Mouse (Mus musculus): ENCODE results near the gene Ncapg. TPM values are rescaled to one million over a fixed set of nuclear protein-coding genes. Genes with fewer than 3 reads are reported as not detected.

Gene Ncapg
- 6.5 and 13.3 TPM in 2 replicates for polyA plus RNA-seq (2014; fragmentation: Nextera tagmentation; extraction: Ambion mirVana)

GRCm38 (mm10) chr5:45669598-45670279 is at the start of gene Ncapg:
Gene Ncapg (plus strand): TSS chr5:45669919.
- H3K4me1 ChIP-seq (ENCODE audit: control insufficient read depth, insufficient read depth, low read length), result 0 out of 2 replicates have a peak, but pooled peaks cover 5% of the 10 kb centered on the region

DNA sequence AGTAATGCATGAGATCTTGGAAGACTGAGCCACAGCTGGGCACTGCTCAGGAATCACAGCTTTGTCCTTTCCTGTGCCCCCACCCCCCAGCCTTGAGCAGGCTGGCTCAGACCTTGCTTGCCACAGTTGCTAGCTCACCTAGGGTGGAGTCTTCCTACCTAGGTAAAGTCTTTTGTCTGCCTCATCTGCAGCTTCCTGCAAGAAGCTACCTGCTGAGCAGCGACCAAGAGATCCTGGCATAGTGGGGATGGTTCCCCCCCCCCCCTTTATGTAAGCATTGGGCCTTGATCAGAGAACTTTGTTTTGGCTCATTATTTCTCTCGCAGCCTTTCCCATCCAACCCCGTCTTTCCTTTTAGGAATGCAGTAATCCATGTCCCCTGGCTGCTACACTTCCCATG is 48.2 kb upstream of the Ncapg start:
- no peaks in the 10 kb centered on the region for H3K27me3 ChIP-seq (ENCODE audit: control insufficient read depth, insufficient read depth, low read length)
- H3K4me1 ChIP-seq (ENCODE audit: control insufficient read depth, insufficient read depth, low read length), result no peaks in the 10 kb centered on the region
- H3K4me2 ChIP-seq (ENCODE audit: low read length), result no peak overlapping the region
- no peak overlapping the region for H3K4me3 ChIP-seq (replicated peaks; ENCODE audit: low read depth, low read length)
- peaks cover 6% of the 10 kb centered on the region for H3K9me3 ChIP-seq (ENCODE audit: control insufficient read depth, low read length)
- H3K27ac ChIP-seq (replicated peaks; ENCODE audit: low read depth, low read length), result no peak overlapping the region
- no peaks in the 10 kb centered on the region for H3K36me3 ChIP-seq (ENCODE audit: control insufficient read depth, insufficient read depth, low read length)
- ATAC-seq (ENCODE audit: low FRiP score, low TSS enrichment) (no peak), DNase-seq (no peak)
- 43% methylated on average over 3 of the region's 3 CpGs for WGBS
- H3K9ac ChIP-seq (replicated peaks; ENCODE audit: low read length), result no peak overlapping the region

More at GRCm38 (mm10) chr5:45669598-45670279, at the start of gene Ncapg:
- under 1% methylated on average over 66 of the region's 66 CpGs for WGBS
- peak within 1 kb of the TSS; percentile 98 for H3K4me2 ChIP-seq (ENCODE audit: low read length)
- peak within 1 kb of the TSS; percentile 75 for H3K4me3 ChIP-seq (replicated peaks; ENCODE audit: low read depth, low read length)
- H3K36me3 ChIP-seq (ENCODE audit: control insufficient read depth, insufficient read depth, low read length), result no peaks in the 10 kb centered on the region
- DNase-seq, result peak; percentile 99
- H3K27ac ChIP-seq (replicated peaks; ENCODE audit: low read depth, low read length), result peak within 1 kb of the TSS; percentile 77
- no peaks in the 10 kb centered on the region for H3K9me3 ChIP-seq (ENCODE audit: control insufficient read depth, low read length)
- no peaks in the 10 kb centered on the region for H3K27me3 ChIP-seq (ENCODE audit: control insufficient read depth, insufficient read depth, low read length)
- peak within 1 kb of the TSS; percentile 71 for H3K9ac ChIP-seq (replicated peaks; ENCODE audit: low read length)
- ATAC-seq (ENCODE audit: low FRiP score, low TSS enrichment), result peak; percentile 100

DNA sequence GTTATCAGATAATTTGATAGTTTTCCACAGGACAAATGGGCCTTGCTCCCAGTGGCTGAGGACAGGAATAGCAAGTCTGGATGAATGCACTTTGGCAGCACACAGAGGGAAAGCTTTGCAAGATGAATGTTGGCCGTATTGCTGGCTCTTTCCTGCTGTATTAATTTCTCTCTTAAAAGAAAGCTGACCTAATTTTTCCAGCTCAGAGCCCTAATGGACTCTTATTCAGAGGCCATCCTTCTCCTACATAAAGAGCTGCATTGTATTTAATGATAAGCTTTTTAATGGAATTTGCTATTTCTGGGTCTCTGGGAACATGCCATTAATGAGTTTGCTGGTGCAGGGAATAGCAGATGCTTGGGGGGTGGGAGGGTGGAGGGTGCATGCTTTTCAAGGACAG is 41.9 kb upstream of the Ncapg start:
- Histone ChIP-seq H3K4me1 (ENCODE audit: control insufficient read depth, insufficient read depth, low read length) (no peaks in the 10 kb centered on the region), H3K27me3 (ENCODE audit: control insufficient read depth, insufficient read depth, low read length) (no peaks in the 10 kb centered on the region), H3K36me3 (ENCODE audit: control insufficient read depth, insufficient read depth, low read length) (no peaks in the 10 kb centered on the region), H3K9ac (replicated peaks; ENCODE audit: low read length) (no peak overlapping the region), H3K27ac (replicated peaks; ENCODE audit: low read depth, low read length) (no peak overlapping the region), H3K9me3 (ENCODE audit: control insufficient read depth, low read length) (peaks cover 6% of the 10 kb centered on the region), H3K4me3 (replicated peaks; ENCODE audit: low read depth, low read length) (no peak overlapping the region), H3K4me2 (ENCODE audit: low read length) (no peak overlapping the region)
- DNase-seq (peak; percentile 0), ATAC-seq (ENCODE audit: low FRiP score, low TSS enrichment) (no peak)
- WGBS, result 55% methylated on average over 1 of the region's 1 CpGs

DNA sequence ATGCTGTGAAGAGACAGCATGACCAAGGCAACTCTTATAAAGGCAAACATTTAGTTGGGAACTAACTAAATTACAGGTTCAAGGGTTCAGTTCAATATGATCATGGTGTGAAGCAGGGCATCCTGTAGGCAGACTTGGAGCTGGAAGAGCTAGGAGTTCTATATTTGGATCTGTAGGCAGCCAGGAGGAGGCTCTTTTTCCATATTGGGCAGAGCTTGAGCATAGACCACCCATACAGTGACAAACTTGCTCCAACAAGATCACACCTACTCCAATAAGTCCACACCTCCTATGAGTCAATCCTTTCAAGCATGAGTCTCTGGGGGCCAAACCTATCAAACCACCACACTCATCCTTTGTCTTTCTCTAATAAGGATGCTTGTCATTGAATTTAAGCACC is 40.2 kb upstream of the Ncapg start:
- H3K36me3 ChIP-seq (ENCODE audit: control insufficient read depth, insufficient read depth, low read length), result no peaks in the 10 kb centered on the region
- H3K4me3 ChIP-seq (replicated peaks; ENCODE audit: low read depth, low read length), result no peak overlapping the region
- no peak overlapping the region for H3K4me2 ChIP-seq (ENCODE audit: low read length)
- no peak overlapping the region for H3K27ac ChIP-seq (replicated peaks; ENCODE audit: low read depth, low read length)
- no peaks in the 10 kb centered on the region for H3K4me1 ChIP-seq (ENCODE audit: control insufficient read depth, insufficient read depth, low read length)
- peaks cover 6% of the 10 kb centered on the region for H3K9me3 ChIP-seq (ENCODE audit: control insufficient read depth, low read length)
- ATAC-seq (ENCODE audit: low FRiP score, low TSS enrichment) (no peak), DNase-seq (no peak)
- H3K9ac ChIP-seq (replicated peaks; ENCODE audit: low read length), result no peak overlapping the region
- H3K27me3 ChIP-seq (ENCODE audit: control insufficient read depth, insufficient read depth, low read length), result no peaks in the 10 kb centered on the region

DNA sequence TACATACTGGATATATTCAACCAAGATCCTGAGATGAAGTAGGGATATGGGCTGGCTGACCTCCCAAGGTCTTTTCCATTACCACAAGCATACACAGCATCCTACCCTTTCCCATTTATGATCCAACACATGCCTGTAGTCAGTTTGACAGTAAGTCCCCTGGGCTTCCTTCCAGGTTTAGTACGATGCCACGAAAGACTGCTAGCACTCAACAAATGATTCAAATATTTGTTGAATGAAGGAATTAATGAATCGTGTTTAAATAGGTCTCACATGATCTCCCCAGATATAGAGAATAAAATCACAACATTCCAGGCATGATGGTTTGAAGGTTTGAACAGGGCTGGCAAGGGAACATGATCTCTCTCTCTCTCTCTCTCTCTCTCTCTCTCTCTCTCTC is 31.3 kb upstream of the Ncapg start:
- DNase-seq, result peak; percentile 15

GRCm38 (mm10) chr5:45638806-45639714 is 30.7 kb upstream of the Ncapg start, which contains the start of gene Fam184b:
Gene Fam184b (minus strand): TSS chr5:45639614.
- H3K4me3 ChIP-seq (replicated peaks; ENCODE audit: low read depth, low read length), result peak within 1 kb of the TSS; percentile 58
- no peaks in the 10 kb centered on the region for H3K9me3 ChIP-seq (ENCODE audit: control insufficient read depth, low read length)
- under 1% methylated on average over 48 of the region's 48 CpGs for WGBS
- peaks cover 6% of the 10 kb centered on the region; the same call in 1 of the 2 replicates for H3K4me1 ChIP-seq (ENCODE audit: control insufficient read depth, insufficient read depth, low read length)
- DNase-seq, result peak; percentile 90
- H3K36me3 ChIP-seq (ENCODE audit: control insufficient read depth, insufficient read depth, low read length), result no peaks in the 10 kb centered on the region
- peak; percentile 95 for ATAC-seq (ENCODE audit: low FRiP score, low TSS enrichment)
- peak within 1 kb of the TSS; percentile 46 for H3K27ac ChIP-seq (replicated peaks; ENCODE audit: low read depth, low read length)
- peak within 1 kb of the TSS; percentile 67 for H3K9ac ChIP-seq (replicated peaks; ENCODE audit: low read length)
- H3K27me3 ChIP-seq (ENCODE audit: control insufficient read depth, insufficient read depth, low read length), result no peaks in the 10 kb centered on the region
- peak within 1 kb of the TSS; percentile 87 for H3K4me2 ChIP-seq (ENCODE audit: low read length)

More for the DNA sequence above, 31.3 kb upstream of the Ncapg start:
- Histone ChIP-seq H3K4me2 (ENCODE audit: low read length) (peak overlapping the region; percentile 87), H3K27ac (replicated peaks; ENCODE audit: low read depth, low read length) (no peak overlapping the region), H3K36me3 (ENCODE audit: control insufficient read depth, insufficient read depth, low read length) (no peaks in the 10 kb centered on the region), H3K4me3 (replicated peaks; ENCODE audit: low read depth, low read length) (peak overlapping the region; percentile 58), H3K4me1 (ENCODE audit: control insufficient read depth, insufficient read depth, low read length) (peaks cover 6% of the 10 kb centered on the region; the same call in 1 of the 2 replicates), H3K9ac (replicated peaks; ENCODE audit: low read length) (no peak overlapping the region), H3K9me3 (ENCODE audit: control insufficient read depth, low read length) (no peaks in the 10 kb centered on the region), H3K27me3 (ENCODE audit: control insufficient read depth, insufficient read depth, low read length) (no peaks in the 10 kb centered on the region)
- 64% methylated on average over 3 of the region's 3 CpGs for WGBS
- no peak for ATAC-seq (ENCODE audit: low FRiP score, low TSS enrichment)

DNA sequence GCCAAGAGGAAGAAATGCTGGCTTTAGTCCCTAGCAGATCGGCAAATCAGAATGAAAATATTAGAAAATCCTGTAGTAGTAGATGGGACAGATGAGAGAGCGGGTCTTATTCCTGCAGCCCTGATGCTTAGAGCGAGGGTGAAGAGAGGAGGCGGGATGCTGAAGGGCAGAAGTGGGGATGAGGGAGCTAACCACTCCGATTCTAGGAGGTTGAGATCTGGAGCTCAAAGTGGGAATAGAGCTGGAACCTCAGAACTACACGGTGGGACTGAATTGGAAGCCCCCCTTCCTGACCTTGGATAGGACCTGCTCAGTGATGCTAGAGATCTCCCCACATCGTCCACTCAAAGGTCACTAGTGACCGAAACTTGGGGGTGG is 30.0 kb upstream of the Ncapg start:
- H3K4me3 ChIP-seq (replicated peaks; ENCODE audit: low read depth, low read length), result peak overlapping the region; percentile 58
- H3K4me2 ChIP-seq (ENCODE audit: low read length), result peak overlapping the region; percentile 87
- H3K36me3 ChIP-seq (ENCODE audit: control insufficient read depth, insufficient read depth, low read length), result no peaks in the 10 kb centered on the region
- no peaks in the 10 kb centered on the region for H3K27me3 ChIP-seq (ENCODE audit: control insufficient read depth, insufficient read depth, low read length)
- 1% methylated on average over 8 of the region's 8 CpGs for WGBS
- no peaks in the 10 kb centered on the region for H3K9me3 ChIP-seq (ENCODE audit: control insufficient read depth, low read length)
- DNase-seq (peak; percentile 56), ATAC-seq (ENCODE audit: low FRiP score, low TSS enrichment) (peak; percentile 10; the same call in 1 of the 2 replicates)
- peak overlapping the region; percentile 67 for H3K9ac ChIP-seq (replicated peaks; ENCODE audit: low read length)
- H3K27ac ChIP-seq (replicated peaks; ENCODE audit: low read depth, low read length), result peak overlapping the region; percentile 46; the same call in 1 of the 2 replicates
- H3K4me1 ChIP-seq (ENCODE audit: control insufficient read depth, insufficient read depth, low read length), result peaks cover 6% of the 10 kb centered on the region; the same call in 1 of the 2 replicates

GRCm38 (mm10) chr5:45651026-45651703 is 18.6 kb upstream of the Ncapg start:
- Histone ChIP-seq H3K27me3 (ENCODE audit: control insufficient read depth, insufficient read depth, low read length) (no peaks in the 10 kb centered on the region), H3K36me3 (ENCODE audit: control insufficient read depth, insufficient read depth, low read length) (no peaks in the 10 kb centered on the region), H3K4me2 (ENCODE audit: low read length) (no peak overlapping the region), H3K4me1 (ENCODE audit: control insufficient read depth, insufficient read depth, low read length) (no peaks in the 10 kb centered on the region), H3K9ac (replicated peaks; ENCODE audit: low read length) (no peak overlapping the region), H3K9me3 (ENCODE audit: control insufficient read depth, low read length) (no peaks in the 10 kb centered on the region), H3K4me3 (replicated peaks; ENCODE audit: low read depth, low read length) (no peak overlapping the region), H3K27ac (replicated peaks; ENCODE audit: low read depth, low read length) (no peak overlapping the region)
- DNase-seq, result no peak
- 99% methylated on average over 2 of the region's 2 CpGs for WGBS
- no peak for ATAC-seq (ENCODE audit: low FRiP score, low TSS enrichment)
